10 mouse cellular contexts compared by ENCODE assay signal in the genomic region with DNA sequence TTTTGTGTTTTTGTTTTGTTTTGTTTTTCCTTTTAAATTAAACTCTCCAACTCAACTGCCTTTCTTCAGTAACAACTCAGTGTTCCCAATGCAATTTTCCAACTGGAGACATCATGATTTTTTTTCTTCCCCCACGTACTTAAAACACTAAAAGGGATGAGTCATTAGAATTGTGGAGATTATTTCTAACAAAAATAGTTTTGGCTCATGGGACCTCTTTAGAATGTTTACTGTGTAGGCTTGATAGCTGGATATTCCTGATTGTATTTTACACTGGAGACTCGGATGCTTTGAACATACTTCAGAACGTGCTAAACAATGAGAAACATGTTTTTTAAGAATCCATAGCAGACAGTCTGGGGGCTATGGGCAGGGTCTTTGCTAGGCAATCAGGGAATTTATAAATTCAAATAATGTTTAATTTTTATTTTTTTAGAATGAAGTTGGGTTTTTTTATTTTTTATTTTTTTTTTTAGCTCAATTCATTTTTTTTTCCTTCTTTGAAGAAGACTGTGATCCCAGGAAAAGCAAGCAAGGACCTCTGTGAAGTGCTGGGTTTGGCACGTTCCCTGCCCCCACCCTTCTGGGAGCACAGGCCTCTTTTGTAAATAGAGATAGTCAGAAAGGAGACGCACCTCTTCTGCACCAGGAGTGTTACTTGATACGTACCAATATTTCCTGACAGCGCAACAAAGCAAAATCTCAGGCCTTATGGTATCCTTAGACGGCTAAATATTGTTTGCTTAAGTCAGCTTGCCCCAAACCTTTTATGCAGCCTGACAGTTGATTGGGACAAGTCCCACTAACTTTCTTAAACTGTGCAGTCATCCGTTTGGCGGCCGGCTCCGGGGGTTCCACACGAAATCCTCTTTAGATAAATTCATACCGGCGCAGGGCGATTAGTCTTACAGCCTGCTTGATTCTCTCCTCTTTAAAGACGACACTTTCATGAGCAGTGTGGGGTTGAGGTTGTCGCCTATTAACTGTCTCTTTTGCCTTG. TPM values are rescaled to one million over a fixed set of nuclear protein-coding genes. Genes with fewer than 3 reads are reported as not detected.
DNase-seq lines count a peak whose midpoint lies in the region; ATAC-seq and TF ChIP-seq lines count a peak whose summit lies in the region.
"Had no signal": no experiment of that assay in that cellular context is flagged by ENCODE, and none has a peak within 500 bp of the region (broad histone marks: within the 10 kb centered on the region; RNA-seq: fewer than 3 reads in every experiment).

No protein-coding gene starts in this region.

- peaks cover 72% of the 10 kb centered on the region for H3K4me1 ChIP-seq in forebrain, embryonic 10.5 days
- H3K4me1 ChIP-seq in forebrain, embryonic 15.5 days: peaks cover 32% of the 10 kb centered on the region
- peaks cover 25% of the 10 kb centered on the region for H3K4me1 ChIP-seq in kidney, postnatal 0 days (replicated peaks; ENCODE audit: insufficient read depth, low read length)
- H3K4me1 ChIP-seq in hindbrain, postnatal 0 days (ENCODE audit: insufficient read depth, low read length): 0 out of 2 replicates have a peak, but pooled peaks cover 4% of the 10 kb centered on the region

- WGBS in forebrain, embryonic 10.5 days: 13% methylated on average over 18 of the region's 18 CpGs
- 11% methylated on average over 18 of the region's 18 CpGs for WGBS in forebrain, embryonic 15.5 days
- 19% methylated on average over 18 of the region's 18 CpGs for WGBS in kidney, postnatal 0 days
- WGBS in hindbrain, postnatal 0 days: 29% methylated on average over 18 of the region's 18 CpGs

- H3K4me3 ChIP-seq in forebrain, embryonic 10.5 days: peak overlapping the region; percentile 11; the same call in 1 of the 2 replicates
- no peak overlapping the region for H3K4me3 ChIP-seq in forebrain, embryonic 15.5 days
- H3K4me3 ChIP-seq in kidney, postnatal 0 days (replicated peaks; ENCODE audit: low read depth, low read length): no peak overlapping the region
- H3K4me3 ChIP-seq in hindbrain, postnatal 0 days (ENCODE audit: low read length): no peak overlapping the region
- H3K4me3 ChIP-seq: megakaryocyte, embryonic 14.5 days had no signal

- H3K9ac ChIP-seq in forebrain, embryonic 15.5 days (replicated peaks): no peak overlapping the region
- peak overlapping the region; percentile 27; the same call in 1 of the 2 replicates for H3K9ac ChIP-seq in kidney, postnatal 0 days (ENCODE audit: low read depth, low read length)
- H3K9ac ChIP-seq in hindbrain, postnatal 0 days (replicated peaks; ENCODE audit: low read length): no peak overlapping the region

- H3K4me2 ChIP-seq in forebrain, embryonic 15.5 days (replicated peaks): no peak overlapping the region
- no peak overlapping the region; the same call in 1 of the 2 replicates for H3K4me2 ChIP-seq in kidney, postnatal 0 days (ENCODE audit: low read length)
- peak overlapping the region; percentile 5; the same call in 1 of the 2 replicates for H3K4me2 ChIP-seq in hindbrain, postnatal 0 days (ENCODE audit: low read depth, low read length)

- no peaks in the 10 kb centered on the region for H3K9me3 ChIP-seq in forebrain, embryonic 10.5 days
- no peaks in the 10 kb centered on the region for H3K9me3 ChIP-seq in forebrain, embryonic 15.5 days
- H3K9me3 ChIP-seq in kidney, postnatal 0 days (replicated peaks; ENCODE audit: low read length): no peaks in the 10 kb centered on the region
- no peaks in the 10 kb centered on the region for H3K9me3 ChIP-seq in hindbrain, postnatal 0 days (ENCODE audit: low read length)
- H3K9me3 ChIP-seq: megakaryocyte, embryonic 14.5 days had no signal

- DNase-seq in forebrain, embryonic 10.5 days (ENCODE audit: extremely low spot score, low spot score): no peak
- DNase-seq in kidney, postnatal 0 days (ENCODE audit: low spot score): peak; percentile 80
- no peak for DNase-seq in kidney, adult 9 months
- peak; percentile 62 for DNase-seq in embryo, embryonic 10.5 days (ENCODE audit: low spot score)
- DNase-seq in hindbrain, postnatal 0 days (ENCODE audit: low spot score): no peak
- no peak for DNase-seq in adrenal gland, postnatal 10 days

- H3K36me3 ChIP-seq in forebrain, embryonic 10.5 days (replicated peaks): no peaks in the 10 kb centered on the region
- H3K36me3 ChIP-seq in forebrain, embryonic 15.5 days: no peaks in the 10 kb centered on the region
- H3K36me3 ChIP-seq in kidney, postnatal 0 days (ENCODE audit: insufficient read depth, low read length): no peaks in the 10 kb centered on the region
- no peaks in the 10 kb centered on the region for H3K36me3 ChIP-seq in hindbrain, postnatal 0 days (ENCODE audit: insufficient read depth, low read length)

- H3K27ac ChIP-seq in forebrain, embryonic 10.5 days: peak overlapping the region; percentile 86
- H3K27ac ChIP-seq in forebrain, embryonic 15.5 days (replicated peaks): no peak overlapping the region
- peak overlapping the region; percentile 84 for H3K27ac ChIP-seq in kidney, postnatal 0 days
- H3K27ac ChIP-seq in hindbrain, postnatal 0 days: no peak overlapping the region

- TF ChIP-seq CTCF in kidney, postnatal 0 days (IDR thresholded peaks at IDR 0.05; ENCODE audit: low read depth): no peak
- TF ChIP-seq CTCF in hindbrain, postnatal 0 days (IDR thresholded peaks at IDR 0.05; ENCODE audit: low read depth): no peak

- H3K27me3 ChIP-seq in forebrain, embryonic 10.5 days (ENCODE audit: poor library complexity, severe bottlenecking): peaks cover 72% of the 10 kb centered on the region
- peaks cover 31% of the 10 kb centered on the region for H3K27me3 ChIP-seq in forebrain, embryonic 15.5 days
- no peaks in the 10 kb centered on the region for H3K27me3 ChIP-seq in kidney, postnatal 0 days (ENCODE audit: insufficient read depth, low read length)
- H3K27me3 ChIP-seq in hindbrain, postnatal 0 days (ENCODE audit: insufficient read depth, low read length): no peaks in the 10 kb centered on the region
- H3K27me3 ChIP-seq: megakaryocyte, embryonic 14.5 days had no signal

- ATAC-seq in forebrain, embryonic 15.5 days (replicated peaks): no peak
- ATAC-seq in kidney, postnatal 0 days (replicated peaks; ENCODE audit: low FRiP score, low read depth): no peak
- ATAC-seq in hindbrain, postnatal 0 days: no peak
- no peak for ATAC-seq in inflammation-experienced regulatory T-cells, adult 6 months

RNA-seq across cellular contexts. Expression of gene Gm10295, which starts 28.8 kb away (rescaled TPM):
- polyA plus RNA-seq in forebrain, embryonic 10.5 days (2016; fragmentation: Nextera tagmentation; extraction: Ambion mirVana): not detected in 2 replicates
- polyA plus RNA-seq in forebrain, embryonic 15.5 days (2015; fragmentation: Nextera tagmentation; extraction: Ambion mirVana): not detected in 2 replicates
- polyA plus RNA-seq in kidney, postnatal 0 days (2015; fragmentation: Nextera tagmentation; extraction: Ambion mirVana): not detected in 2 replicates
- not detected in 2 replicates for total RNA-seq in hindbrain, postnatal 0 days (2014; rRNA removed)
- not detected in 2 replicates for polyA plus RNA-seq in hindbrain, postnatal 0 days (2015; fragmentation: Nextera tagmentation; extraction: Ambion mirVana)
- not detected for total RNA-seq in adrenal gland, postnatal 10 days (2021)
- polyA plus RNA-seq in inflammation-experienced regulatory T-cells, adult 6 months (2017; shearing (Covaris generic)): under 1 TPM in 1 of 3 experiments, not detected in 2; 0.27 TPM
- total RNA-seq: left cerebral cortex, postnatal 36 days had no signal

Comparison
In these comparisons a context has a peak if more than half of its experiments do, and no peak if none do; other contexts are left out.
1. DNase-seq: peak in kidney, postnatal 0 days (single experiment) and embryo, embryonic 10.5 days (single experiment); none in forebrain, embryonic 10.5 days (single experiment), kidney, adult 9 months (single experiment), hindbrain, postnatal 0 days (single experiment) and adrenal gland, postnatal 10 days (single experiment).
2. H3K27ac ChIP-seq: peak in forebrain, embryonic 10.5 days (single experiment) and kidney, postnatal 0 days (single experiment); none in forebrain, embryonic 15.5 days (single experiment) and hindbrain, postnatal 0 days (single experiment).